Mouse (Mus musculus) midbrain, embryonic 12.5 days (tissue): ENCODE measurements around the gene Mbd6. TPM values are rescaled to one million over a fixed set of nuclear protein-coding genes. Genes with fewer than 3 reads are reported as not detected.

ENCODE experiments used
- ATAC-seq: fragments of 200-750 bp; cut with Nextera tagmentation; 2 replicates; pipeline ENCODE4 v1.8.0; 2017; ENCODE audit warnings: low read depth, moderate TSS enrichment, moderate library complexity; ENCODE audit not compliant: low FRiP score
- H3K27ac ChIP-seq: fragments of 300-500 bp; sonication (generic); replicated peaks from 2 replicates; pipeline ENCODE4 v1.5.1; 2016; ENCODE audit warnings: mild to moderate bottlenecking
- H3K27me3 ChIP-seq: fragments of 300-500 bp; sonication (generic); 2 replicates; pipeline ENCODE4 v1.6.1; 2016; ENCODE audit warnings: mild to moderate bottlenecking
- H3K36me3 ChIP-seq: fragments of 300-500 bp; sonication (generic); 2 replicates; pipeline ENCODE4 v1.6.1; 2016
- H3K4me1 ChIP-seq: fragments of 300-500 bp; sonication (generic); 2 replicates; pipeline ENCODE4 v1.6.1; 2016
- H3K4me2 ChIP-seq: fragments of 300-500 bp; sonication (generic); replicated peaks from 2 replicates; pipeline ENCODE4 v1.6.1; 2016; ENCODE audit warnings: mild to moderate bottlenecking, moderate library complexity
- H3K4me3 ChIP-seq: fragments of 300-500 bp; sonication (generic); 2 replicates; pipeline ENCODE4 v1.5.1; 2016; ENCODE audit warnings: mild to moderate bottlenecking
- H3K9ac ChIP-seq: fragments of 300-500 bp; sonication (generic); replicated peaks from 2 replicates; pipeline ENCODE4 v1.6.1; 2016; ENCODE audit warnings: mild to moderate bottlenecking, moderate library complexity
- H3K9me3 ChIP-seq: fragments of 300-500 bp; sonication (generic); 2 replicates; pipeline ENCODE4 v1.6.1; 2016; ENCODE audit warnings: mild to moderate bottlenecking
- WGBS: fragments of 180-500 bp; shearing (Covaris S2); methylation state at CpG from one replicate; pipeline ENCODE4 v1.1.7; 2016; 5-methylcytosine and 5-hydroxymethylcytosine counted together
- polyA plus RNA-seq: library from polyadenylated mRNA; unstranded; fragments of >200 nt; fragmentation: Nextera tagmentation; extraction: Ambion mirVana; gene quantifications from 2 replicates; pipeline ENCODE4 v1.2.1, GENCODE M21; 2016

Mbd6 gene
- polyA plus RNA-seq, 1 experiment from 2014 or later = 20.3 TPM

- H3K9me3 ChIP-seq = no peaks in the 10 kb centered on the region
- ATAC-seq = no peak
- H3K27me3 ChIP-seq = no peaks in the 10 kb centered on the region
- WGBS = 93% methylated on average over 5 of the region's 5 CpGs
- H3K36me3 ChIP-seq = peaks cover 21% of the 10 kb centered on the region; the same call in 1 of the 2 replicates
- H3K4me3 ChIP-seq = no peak overlapping the region
- no peak overlapping the region for H3K9ac ChIP-seq
- H3K27ac ChIP-seq = no peak overlapping the region
- H3K4me1 ChIP-seq = no peaks in the 10 kb centered on the region
- no peak overlapping the region for H3K4me2 ChIP-seq
These were observed 38.0 kb downstream of the Mbd6 start for GRCm38 (mm10) chr10:127250810-127251209.

- Histone ChIP-seq H3K36me3 (peaks cover 82% of the 10 kb centered on the region), H3K4me2 (no peak overlapping the region), H3K27me3 (0 out of 2 replicates have a peak, but pooled peaks cover 4% of the 10 kb centered on the region), H3K4me1 (no peaks in the 10 kb centered on the region), H3K27ac (no peak overlapping the region), H3K4me3 (no peak overlapping the region), H3K9me3 (no peaks in the 10 kb centered on the region), H3K9ac (no peak overlapping the region)
- WGBS = 75% methylated on average over 18 of the region's 18 CpGs
- ATAC-seq = no peak
These were observed 50.5 kb downstream of the Mbd6 start for GRCm38 (mm10) chr10:127238241-127238824.

GRCm38 (mm10) chr10:127236541-127236940 lies 52.3 kb downstream of the Mbd6 start:
- no peak overlapping the region for H3K9ac ChIP-seq
- H3K4me2 ChIP-seq = no peak overlapping the region
- H3K27me3 ChIP-seq = 0 out of 2 replicates have a peak, but pooled peaks cover 6% of the 10 kb centered on the region
- peaks cover 65% of the 10 kb centered on the region for H3K36me3 ChIP-seq
- no peaks in the 10 kb centered on the region for H3K4me1 ChIP-seq
- 55% methylated on average over 9 of the region's 9 CpGs for whole genome bisulfite sequencing
- no peak for ATAC-seq
- no peak overlapping the region for H3K4me3 ChIP-seq
- H3K27ac ChIP-seq = no peak overlapping the region
- no peaks in the 10 kb centered on the region for H3K9me3 ChIP-seq

- peaks cover 48% of the 10 kb centered on the region for H3K36me3 ChIP-seq
- no peaks in the 10 kb centered on the region for H3K4me1 ChIP-seq
- no peak overlapping the region for H3K9ac ChIP-seq
- WGBS = 82% methylated on average over 9 of the region's 9 CpGs
- ATAC-seq = no peak
- no peak overlapping the region for H3K27ac ChIP-seq
- H3K4me3 ChIP-seq = no peak overlapping the region
- H3K9me3 ChIP-seq = no peaks in the 10 kb centered on the region
- H3K27me3 ChIP-seq = peaks cover 8% of the 10 kb centered on the region; the same call in 1 of the 2 replicates
- no peak overlapping the region for H3K4me2 ChIP-seq
These were observed 55.7 kb downstream of the Mbd6 start for GRCm38 (mm10) chr10:127233141-127233540.

Other genes starting within 250 kb of the Mbd6 start
- gene Mettl1, start 247.6 kb downstream of the Mbd6 start, polyA plus RNA-seq = 33.1 and 33.6 TPM in 2 replicates
- 0.20 and 0.24 TPM in 2 replicates for gene Eef1akmt3, start 247.5 kb downstream of the Mbd6 start, polyA plus RNA-seq
- 0.09 and 0.16 TPM in 2 replicates for gene Cyp27b1, start 240.8 kb downstream of the Mbd6 start, polyA plus RNA-seq
- 4.6 and 5.3 TPM in 2 replicates for gene March9, start 228.8 kb downstream of the Mbd6 start, polyA plus RNA-seq
- 2,032 and 2,136 TPM in 2 replicates for gene Cdk4, start 225.5 kb downstream of the Mbd6 start, polyA plus RNA-seq
- 165 and 167 TPM in 2 replicates for gene Tspan31, start 218.8 kb downstream of the Mbd6 start, polyA plus RNA-seq
- 1.3 TPM in 2 replicates for gene Agap2, start 213.7 kb downstream of the Mbd6 start, polyA plus RNA-seq
- 112 and 116 TPM in 2 replicates for gene Os9, start 167.9 kb downstream of the Mbd6 start, polyA plus RNA-seq
- gene B4galnt1, start 123.8 kb downstream of the Mbd6 start, polyA plus RNA-seq = 15.2 and 17.7 TPM in 2 replicates
- gene Slc26a10, start 108.4 kb downstream of the Mbd6 start, polyA plus RNA-seq = 0.89 and 1.1 TPM in 2 replicates
- gene Arhgef25, start 98.9 kb downstream of the Mbd6 start, polyA plus RNA-seq = 39.6 and 46.1 TPM in 2 replicates
- gene Dtx3, start 93.3 kb downstream of the Mbd6 start, polyA plus RNA-seq = 204 and 205 TPM in 2 replicates
- gene Pip4k2c, start 77.4 kb downstream of the Mbd6 start, polyA plus RNA-seq = 17.0 and 18.1 TPM in 2 replicates
- 53.9 and 61.6 TPM in 2 replicates for gene Kif5a, start 25.7 kb downstream of the Mbd6 start, polyA plus RNA-seq
- 245 and 250 TPM in 2 replicates for gene Dctn2, start 22.6 kb downstream of the Mbd6 start, polyA plus RNA-seq
- gene Mars, start 22.8 kb upstream of the Mbd6 start, polyA plus RNA-seq = 156 and 166 TPM in 2 replicates
- 0.86 and 1.1 TPM in 2 replicates for gene Arhgap9, start 32.9 kb upstream of the Mbd6 start, polyA plus RNA-seq
- 3.7 and 4.1 TPM in 2 replicates for gene Gli1, start 53.0 kb upstream of the Mbd6 start, polyA plus RNA-seq
- not detected in 2 replicates for gene Inhbe, start 65.4 kb upstream of the Mbd6 start, polyA plus RNA-seq
- gene Inhbc, start 81.4 kb upstream of the Mbd6 start, polyA plus RNA-seq = not detected in 2 replicates
- 40.7 and 42.1 TPM in 2 replicates for gene R3hdm2, start 91.3 kb upstream of the Mbd6 start, polyA plus RNA-seq
- 0.89 and 1.6 TPM in 2 replicates for gene Stac3, start 212.7 kb upstream of the Mbd6 start, polyA plus RNA-seq
- 7.0 and 7.6 TPM in 2 replicates for gene Ndufa4l2, start 225.9 kb upstream of the Mbd6 start, polyA plus RNA-seq
- gene Shmt2, start 233.4 kb upstream of the Mbd6 start, polyA plus RNA-seq = 75.1 and 77.8 TPM in 2 replicates
- gene Nxph4, start 245.5 kb upstream of the Mbd6 start, polyA plus RNA-seq = 55.9 and 58.2 TPM in 2 replicates